Mouse (Mus musculus) kidney, embryonic 16.5 days (tissue): ENCODE measurements around the gene Eng. TPM values are rescaled to one million over a fixed set of nuclear protein-coding genes. Genes with fewer than 3 reads are reported as not detected.
A peak's percentile ranks its signal among the peaks of the same experiment; 100 is the strongest.

Experiments
- ATAC-seq: fragments of 200-750 bp; cut with Nextera tagmentation; 2 replicates; pipeline ENCODE4 v1.8.0; 2017; ENCODE audit warnings: moderate TSS enrichment; ENCODE audit not compliant: low FRiP score, low TSS enrichment
- H3K27ac ChIP-seq: fragments of 300-500 bp; sonication (generic); 2 replicates; pipeline ENCODE4 v1.5.1; 2014; ENCODE audit warnings: low read length
- H3K27me3 ChIP-seq: fragments of 300-500 bp; sonication (generic); 2 replicates; pipeline ENCODE4 v1.6.1; 2014; ENCODE audit warnings: low read length, control low read depth, mixed read lengths; ENCODE audit not compliant: insufficient read depth
- H3K36me3 ChIP-seq: fragments of 300-500 bp; sonication (generic); 2 replicates; pipeline ENCODE4 v1.6.1; 2014; ENCODE audit warnings: low read length, control low read depth, mixed read lengths; ENCODE audit not compliant: insufficient read depth
- H3K4me1 ChIP-seq: fragments of 300-500 bp; sonication (generic); 2 replicates; pipeline ENCODE4 v1.6.1; 2014; ENCODE audit warnings: low read length, control low read depth, mixed read lengths; ENCODE audit not compliant: insufficient read depth
- H3K4me2 ChIP-seq: fragments of 300-500 bp; sonication (generic); replicated peaks from 2 replicates; pipeline ENCODE4 v1.6.1; 2014; ENCODE audit warnings: low read depth, low read length
- H3K4me3 ChIP-seq: fragments of 300-500 bp; sonication (generic); 2 replicates; pipeline ENCODE4 v1.5.1; 2014; ENCODE audit warnings: mild to moderate bottlenecking, low read length
- H3K9ac ChIP-seq: fragments of 300-500 bp; sonication (generic); replicated peaks from 2 replicates; pipeline ENCODE4 v1.6.1; 2014; ENCODE audit warnings: low read length
- H3K9me3 ChIP-seq: fragments of 300-500 bp; sonication (generic); 2 replicates; pipeline ENCODE4 v1.6.1; 2016; ENCODE audit warnings: low read length, control low read depth
- WGBS: fragments of 180-500 bp; shearing (Covaris S2); extraction: QIAGEN DNeasy Blood & Tissue Kit; methylation state at CpG from one replicate; pipeline ENCODE4 v1.1.7; 2014; 5-methylcytosine and 5-hydroxymethylcytosine counted together
- polyA plus RNA-seq: library from polyadenylated mRNA; unstranded; fragments of >200 nt; fragmentation: Nextera tagmentation; extraction: Ambion mirVana; gene quantifications from 2 replicates; pipeline ENCODE4 v1.2.1, GENCODE M21; 2015

Eng gene
- polyA plus RNA-seq, 1 experiment from 2014 or later = 98.7 TPM

DNA sequence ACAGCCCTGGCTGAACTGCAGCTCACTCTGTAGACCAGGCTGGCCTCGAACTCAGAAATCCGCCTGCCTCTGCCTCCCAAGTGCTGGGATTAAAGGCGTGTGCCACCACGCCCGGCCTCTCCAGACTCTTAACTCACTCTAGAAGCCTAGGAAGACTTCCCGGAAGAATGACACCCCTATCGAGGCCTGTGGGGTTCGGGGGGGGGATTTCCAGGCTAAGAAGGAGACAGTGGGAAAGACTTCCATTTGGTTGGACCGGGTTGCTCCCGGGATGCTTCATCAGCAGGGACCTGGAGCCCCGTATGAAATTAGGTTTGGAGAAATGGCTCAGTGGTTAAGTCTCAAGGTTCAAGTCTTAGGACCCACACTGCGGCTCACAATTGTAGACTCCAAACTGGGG is 48.3 kb downstream of the Eng start:
- Histone ChIP-seq H3K27me3 (no peaks in the 10 kb centered on the region), H3K4me1 (peaks cover 17% of the 10 kb centered on the region), H3K4me2 (peak overlapping the region; percentile 83), H3K4me3 (peak overlapping the region; percentile 83), H3K9ac (peak overlapping the region; percentile 78), H3K9me3 (no peaks in the 10 kb centered on the region), H3K36me3 (no peaks in the 10 kb centered on the region), H3K27ac (peak overlapping the region; percentile 85; the same call in 1 of the 2 replicates)
- WGBS = 86% methylated on average over 12 of the region's 12 CpGs
- 0 out of 2 replicates have a peak, but pooled peaks have one; percentile 1 for ATAC-seq

DNA sequence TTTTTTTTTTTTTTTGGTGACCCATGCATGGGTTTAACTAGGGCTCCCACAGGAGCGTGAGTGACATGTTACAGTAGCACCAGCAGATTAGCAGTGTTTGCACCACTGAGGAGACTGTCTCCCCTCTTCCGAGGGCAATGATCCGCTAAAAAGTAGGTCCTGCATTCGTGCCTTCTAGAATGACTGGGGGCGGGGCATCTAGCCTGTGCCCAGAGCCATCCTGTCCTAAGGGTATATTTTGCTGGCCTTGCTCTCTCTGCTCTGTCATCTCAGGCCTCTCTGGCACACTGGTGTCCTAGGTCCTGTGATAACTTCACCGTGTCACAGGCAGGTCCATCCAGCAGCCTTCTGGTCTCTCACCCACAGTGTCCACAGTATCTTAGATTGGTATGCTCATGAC is 53.3 kb downstream of the Eng start:
- Histone ChIP-seq H3K9ac (no peak overlapping the region), H3K4me1 (0 out of 2 replicates have a peak, but pooled peaks cover 6% of the 10 kb centered on the region), H3K4me3 (no peak overlapping the region), H3K27ac (no peak overlapping the region), H3K27me3 (no peaks in the 10 kb centered on the region), H3K4me2 (no peak overlapping the region), H3K9me3 (no peaks in the 10 kb centered on the region), H3K36me3 (peaks cover 17% of the 10 kb centered on the region; the same call in 1 of the 2 replicates)
- WGBS = 69% methylated on average over 6 of the region's 6 CpGs
- 0 out of 2 replicates have a peak, but pooled peaks have one; percentile 23 for ATAC-seq

DNA sequence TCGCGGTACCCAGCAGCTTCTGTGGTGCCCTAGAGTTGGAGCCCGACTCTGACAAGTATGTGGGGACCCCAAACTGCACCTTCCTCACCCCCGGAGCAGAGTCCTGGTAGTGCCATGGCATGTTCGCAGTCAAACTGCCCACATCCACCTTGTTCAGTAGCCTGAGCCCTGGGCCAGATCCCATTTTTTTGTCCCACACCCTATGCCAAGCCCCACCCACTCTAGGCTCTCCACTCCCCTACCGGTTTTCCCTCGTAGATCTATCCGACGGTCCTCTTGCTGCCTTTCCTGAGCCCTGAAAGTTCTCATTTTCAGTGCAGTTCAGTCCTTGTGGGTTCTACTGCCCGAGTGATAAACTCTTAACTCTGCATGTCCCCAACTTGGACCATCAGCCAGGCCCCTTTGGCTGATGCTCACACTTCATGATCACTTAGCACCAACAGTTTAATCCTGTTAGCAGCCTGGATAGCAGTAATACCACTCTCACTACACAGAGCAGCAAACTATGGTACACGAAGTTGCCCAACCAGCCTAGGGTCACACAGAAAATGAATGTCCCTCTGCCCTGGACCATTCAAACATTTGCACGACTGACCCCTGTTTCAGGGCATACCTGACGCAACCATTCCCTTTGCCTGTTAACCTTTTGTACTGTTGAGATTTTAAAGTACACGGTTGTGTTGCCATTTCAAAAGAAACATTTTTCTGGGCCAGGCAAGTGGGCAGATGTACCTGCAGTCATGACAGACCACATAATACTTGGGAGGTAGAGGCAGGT is 54.8 kb downstream of the Eng start:
- H3K36me3 ChIP-seq = peaks cover 29% of the 10 kb centered on the region; the same call in 1 of the 2 replicates
- H3K4me3 ChIP-seq = no peak overlapping the region
- H3K9ac ChIP-seq = no peak overlapping the region
- H3K27me3 ChIP-seq = no peaks in the 10 kb centered on the region
- 0 out of 2 replicates have a peak, but pooled peaks cover 5% of the 10 kb centered on the region for H3K4me1 ChIP-seq
- no peak overlapping the region for H3K27ac ChIP-seq
- ATAC-seq = no peak
- 77% methylated on average over 14 of the region's 14 CpGs for WGBS
- H3K9me3 ChIP-seq = no peaks in the 10 kb centered on the region
- no peak overlapping the region for H3K4me2 ChIP-seq

DNA sequence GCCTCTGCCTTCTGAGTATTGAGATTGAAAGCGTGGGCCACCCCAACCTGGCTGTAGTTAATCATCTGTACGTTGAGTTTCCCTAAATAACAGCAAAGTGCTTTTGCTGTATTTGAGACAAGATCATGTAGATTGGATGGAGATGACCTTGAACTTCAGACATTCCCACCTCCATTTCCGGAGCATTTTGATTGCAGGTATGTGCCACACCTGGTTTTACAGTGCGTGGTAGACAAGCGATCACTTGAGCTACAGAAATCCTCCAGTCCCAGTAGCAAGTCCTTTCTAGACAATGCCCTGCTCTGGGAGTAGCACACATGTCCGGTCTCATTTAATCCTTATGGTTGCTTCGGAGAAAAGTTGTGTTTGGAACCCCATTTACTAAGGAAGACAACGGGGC is 56.7 kb downstream of the Eng start:
- Histone ChIP-seq H3K4me2 (no peak overlapping the region), H3K36me3 (peaks cover 47% of the 10 kb centered on the region)
- 93% methylated on average over 8 of the region's 8 CpGs for WGBS

DNA sequence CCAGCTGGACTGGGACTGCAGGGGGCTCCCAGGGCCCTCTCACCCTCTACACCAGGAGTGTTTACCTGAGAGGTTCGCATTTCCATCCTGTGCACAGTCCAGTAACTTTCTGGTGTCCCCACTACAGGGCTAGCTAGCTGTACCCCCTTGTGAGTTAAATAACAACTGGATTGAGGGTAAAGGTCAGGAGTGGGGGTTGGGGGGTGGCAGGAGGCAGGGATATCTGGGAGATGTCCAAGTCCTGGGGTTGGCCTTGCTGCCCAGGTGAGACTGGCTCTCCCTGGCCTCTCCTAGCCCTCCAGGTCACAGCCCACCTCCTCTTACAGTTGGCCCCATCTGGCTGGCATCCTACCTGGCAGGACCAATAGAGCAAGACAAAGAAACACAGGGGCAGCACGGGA is 57.6 kb downstream of the Eng start, which contains the start of gene Fpgs:
TSS of gene Fpgs (minus strand) at position 125 of the 401 bp plus-strand sequence.
- peaks cover 55% of the 10 kb centered on the region for H3K36me3 ChIP-seq
- WGBS = 55% methylated on average over 2 of the region's 2 CpGs

More for the DNA sequence above, 56.7 kb downstream of the Eng start:
- Histone ChIP-seq H3K9me3 (no peaks in the 10 kb centered on the region), H3K27ac (peak overlapping the region; percentile 31), H3K27me3 (no peaks in the 10 kb centered on the region), H3K4me1 (0 out of 2 replicates have a peak, but pooled peaks cover 5% of the 10 kb centered on the region), H3K4me3 (no peak overlapping the region), H3K9ac (no peak overlapping the region)
- ATAC-seq = no peak

DNA sequence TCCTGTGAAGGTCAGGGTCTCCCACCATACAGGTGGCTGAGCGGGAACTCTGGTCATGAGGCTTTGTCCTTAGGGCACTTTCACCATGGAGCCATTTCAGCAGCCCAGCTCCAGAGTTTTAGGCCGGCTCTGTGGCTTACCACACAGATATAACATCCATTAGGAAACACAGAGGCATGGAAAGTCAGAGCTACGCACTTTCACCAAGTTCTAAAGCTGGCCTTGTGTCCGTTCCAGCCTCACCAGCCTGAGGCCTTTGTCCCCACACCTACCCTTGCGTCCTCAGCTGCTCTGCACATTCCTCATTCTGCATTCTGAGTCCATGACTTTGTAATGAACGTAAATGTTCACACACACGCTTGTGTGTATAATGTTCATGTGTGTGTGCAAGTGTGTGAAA is 58.6 kb downstream of the Eng start:
- Histone ChIP-seq H3K4me3 (no peak overlapping the region), H3K36me3 (peaks cover 65% of the 10 kb centered on the region)
- 91% methylated on average over 7 of the region's 7 CpGs for WGBS

More for the DNA sequence above, 57.6 kb downstream of the Eng start, which contains the start of gene Fpgs:
- Histone ChIP-seq H3K4me2 (no peak within 1 kb of the TSS), H3K27me3 (no peaks in the 10 kb centered on the region), H3K27ac (peak within 1 kb of the TSS; percentile 31), H3K9ac (no peak within 1 kb of the TSS), H3K9me3 (no peaks in the 10 kb centered on the region), H3K4me3 (no peak within 1 kb of the TSS), H3K4me1 (0 out of 2 replicates have a peak, but pooled peaks cover 5% of the 10 kb centered on the region)
- peak; percentile 78 for ATAC-seq

DNA sequence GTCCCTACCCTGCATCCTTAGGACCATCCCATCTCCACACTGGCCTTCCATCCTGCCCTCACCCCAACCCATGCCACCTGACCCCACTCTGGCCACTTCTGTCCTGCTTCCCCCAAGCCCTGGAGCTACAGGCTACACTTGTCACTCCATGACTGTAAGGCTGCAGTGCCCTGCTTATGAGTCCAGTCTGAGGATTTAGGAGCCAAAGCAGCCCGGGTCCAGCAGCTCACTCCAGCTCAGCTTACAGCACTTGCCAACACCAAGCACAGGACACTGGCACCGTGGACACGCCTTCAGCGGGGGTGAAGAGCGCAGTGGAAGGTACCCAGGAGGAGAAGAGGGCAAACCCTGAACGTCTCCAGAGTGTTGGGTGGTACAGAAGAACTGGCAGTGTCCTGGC is 60.6 kb downstream of the Eng start:
- 94% methylated on average over 6 of the region's 6 CpGs for WGBS
- peaks cover 9% of the 10 kb centered on the region for H3K4me1 ChIP-seq
- H3K4me3 ChIP-seq = no peak overlapping the region
- H3K4me2 ChIP-seq = no peak overlapping the region
- no peak overlapping the region for H3K9ac ChIP-seq
- H3K27ac ChIP-seq = no peak overlapping the region
- ATAC-seq = no peak
- H3K27me3 ChIP-seq = no peaks in the 10 kb centered on the region
- H3K36me3 ChIP-seq = peaks cover 76% of the 10 kb centered on the region
- no peaks in the 10 kb centered on the region for H3K9me3 ChIP-seq

More for the DNA sequence above, 58.6 kb downstream of the Eng start:
- H3K9me3 ChIP-seq = no peaks in the 10 kb centered on the region
- no peak for ATAC-seq
- no peak overlapping the region for H3K9ac ChIP-seq
- no peaks in the 10 kb centered on the region for H3K27me3 ChIP-seq
- no peak overlapping the region for H3K4me2 ChIP-seq
- peak overlapping the region; percentile 31; the same call in 1 of the 2 replicates for H3K27ac ChIP-seq
- 0 out of 2 replicates have a peak, but pooled peaks cover under 1% of the 10 kb centered on the region for H3K4me1 ChIP-seq

DNA sequence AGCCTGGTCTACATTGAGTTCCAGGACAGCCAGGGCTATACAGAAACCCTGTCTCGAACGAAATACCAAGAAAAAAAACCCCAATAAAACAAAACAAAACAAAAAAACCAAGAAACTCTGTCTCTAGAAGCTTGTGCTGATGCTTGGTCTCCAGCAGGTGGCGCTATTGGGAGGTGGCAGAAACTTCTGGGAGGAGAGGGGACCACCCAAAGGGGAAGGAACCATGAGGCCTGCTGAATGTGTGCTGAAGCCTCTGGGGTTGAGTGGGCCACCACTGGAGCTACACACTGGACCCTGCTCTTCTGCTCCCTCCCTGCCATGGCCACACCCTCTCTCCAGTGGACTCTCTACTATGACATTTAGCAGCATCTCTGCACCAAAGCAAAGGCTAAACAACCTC is 62.2 kb downstream of the Eng start:
- H3K27ac ChIP-seq = no peak overlapping the region
- H3K4me2 ChIP-seq = no peak overlapping the region
- H3K36me3 ChIP-seq = peaks cover 68% of the 10 kb centered on the region
- no peaks in the 10 kb centered on the region for H3K27me3 ChIP-seq
- H3K4me3 ChIP-seq = no peak overlapping the region
- H3K9ac ChIP-seq = no peak overlapping the region
- no peaks in the 10 kb centered on the region for H3K9me3 ChIP-seq
- H3K4me1 ChIP-seq = peaks cover 10% of the 10 kb centered on the region
- WGBS = 33% methylated on average over 3 of the region's 3 CpGs
- no peak for ATAC-seq

DNA sequence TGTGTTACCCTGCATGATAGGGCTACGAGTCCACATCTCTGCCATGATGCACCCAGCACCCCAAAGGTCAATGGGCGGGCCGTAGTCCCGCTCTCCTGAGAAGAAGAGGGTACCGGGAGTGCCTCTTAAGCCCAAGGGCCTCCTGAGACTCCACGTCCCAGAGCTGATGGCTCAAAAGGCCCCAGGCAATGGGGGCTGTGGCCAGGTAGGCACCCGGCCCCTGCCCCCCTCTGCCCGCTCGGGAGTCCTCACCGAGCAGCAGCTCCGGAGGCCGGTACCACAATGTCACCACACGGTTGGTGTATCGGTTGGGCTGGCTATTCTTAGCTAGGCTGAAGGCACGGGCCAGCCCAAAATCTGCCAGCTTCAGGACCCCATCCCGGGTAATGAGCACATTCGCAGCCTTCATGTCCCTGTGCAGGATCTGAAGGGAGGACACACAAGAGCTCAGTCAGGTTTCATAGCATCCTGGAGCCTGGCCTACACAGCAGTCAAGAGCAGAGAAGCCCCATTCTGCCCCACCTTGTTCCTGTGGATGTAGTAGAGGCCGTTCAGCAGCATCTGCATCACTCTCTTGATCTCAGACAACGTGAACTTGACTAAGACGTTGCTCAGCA is 63.2 kb downstream of the Eng start:
- Histone ChIP-seq H3K36me3 (peaks cover 60% of the 10 kb centered on the region), H3K27ac (no peak overlapping the region), H3K9me3 (no peaks in the 10 kb centered on the region), H3K4me2 (no peak overlapping the region), H3K4me1 (peaks cover 17% of the 10 kb centered on the region), H3K27me3 (no peaks in the 10 kb centered on the region), H3K9ac (no peak overlapping the region), H3K4me3 (no peak overlapping the region)
- no peak for ATAC-seq
- 93% methylated on average over 20 of the region's 20 CpGs for WGBS
